Mouse (Mus musculus) activated CD4-positive, CD25-positive, alpha-beta regulatory T cell, adult 4 months (primary cell): ENCODE data around the gene Cpa5. TPM values are rescaled to one million over a fixed set of nuclear protein-coding genes. Genes with fewer than 3 reads are reported as not detected.

Experiments used
- ATAC-seq: one replicate; pipeline ENCODE4 v1.8.0; 2017
- polyA plus RNA-seq, 2 experiments: library from polyadenylated mRNA; unstranded; fragments of 100-300 nt; shearing (Covaris generic); gene quantifications; one replicate each; pipeline ENCODE4 v1.2.1; 2017

Cpa5 gene
- polyA plus RNA-seq, 2 experiments from 2014 or later, result not detected

GRCm38 (mm10) chr6:30645379-30645778 lies 34.6 kb downstream of the Cpa5 start:
- no peak for ATAC-seq

- ATAC-seq, result no peak
Measured at GRCm38 (mm10) chr6:30649651-30650296, 39.0 kb downstream of the Cpa5 start.

- no peak for ATAC-seq
Measured at GRCm38 (mm10) chr6:30652425-30653188, 41.8 kb downstream of the Cpa5 start.

- ATAC-seq, result no peak
Measured at GRCm38 (mm10) chr6:30653518-30653917, 42.7 kb downstream of the Cpa5 start.

GRCm38 (mm10) chr6:30654402-30654859 lies 43.6 kb downstream of the Cpa5 start:
- no peak for ATAC-seq

GRCm38 (mm10) chr6:30654932-30655331 lies 44.1 kb downstream of the Cpa5 start:
- no peak for ATAC-seq

- peak; percentile 52 for ATAC-seq
Measured at GRCm38 (mm10) chr6:30657279-30657678, 46.5 kb downstream of the Cpa5 start.

- no peak for ATAC-seq
Measured at GRCm38 (mm10) chr6:30658619-30659018, 47.8 kb downstream of the Cpa5 start.

GRCm38 (mm10) chr6:30664776-30665175 lies 54.0 kb downstream of the Cpa5 start:
- ATAC-seq, result no peak

GRCm38 (mm10) chr6:30665296-30665695 lies 54.5 kb downstream of the Cpa5 start:
- ATAC-seq, result no peak

GRCm38 (mm10) chr6:30666043-30666442 lies 55.2 kb downstream of the Cpa5 start:
- ATAC-seq, result no peak

- no peak for ATAC-seq
Measured at GRCm38 (mm10) chr6:30667585-30667984, 56.8 kb downstream of the Cpa5 start.

GRCm38 (mm10) chr6:30671696-30672095 lies 60.9 kb downstream of the Cpa5 start:
- peak; percentile 23 for ATAC-seq

- ATAC-seq, result no peak
Measured at GRCm38 (mm10) chr6:30673764-30674561, 63.2 kb downstream of the Cpa5 start.

GRCm38 (mm10) chr6:30674714-30675280 lies 64.0 kb downstream of the Cpa5 start:
- no peak for ATAC-seq

- ATAC-seq, result no peak
Measured at GRCm38 (mm10) chr6:30675281-30675771, 64.5 kb downstream of the Cpa5 start.

GRCm38 (mm10) chr6:30676506-30676905 lies 65.7 kb downstream of the Cpa5 start:
- ATAC-seq, result no peak

- no peak for ATAC-seq
Measured at GRCm38 (mm10) chr6:30677591-30677990, 66.8 kb downstream of the Cpa5 start.

- no peak for ATAC-seq
Measured at GRCm38 (mm10) chr6:30678482-30678881, 67.7 kb downstream of the Cpa5 start.

- ATAC-seq, result no peak
Measured at GRCm38 (mm10) chr6:30679567-30679966, 68.8 kb downstream of the Cpa5 start.

GRCm38 (mm10) chr6:30680442-30680841 lies 69.6 kb downstream of the Cpa5 start:
- ATAC-seq, result no peak
